In the genomic region with DNA sequence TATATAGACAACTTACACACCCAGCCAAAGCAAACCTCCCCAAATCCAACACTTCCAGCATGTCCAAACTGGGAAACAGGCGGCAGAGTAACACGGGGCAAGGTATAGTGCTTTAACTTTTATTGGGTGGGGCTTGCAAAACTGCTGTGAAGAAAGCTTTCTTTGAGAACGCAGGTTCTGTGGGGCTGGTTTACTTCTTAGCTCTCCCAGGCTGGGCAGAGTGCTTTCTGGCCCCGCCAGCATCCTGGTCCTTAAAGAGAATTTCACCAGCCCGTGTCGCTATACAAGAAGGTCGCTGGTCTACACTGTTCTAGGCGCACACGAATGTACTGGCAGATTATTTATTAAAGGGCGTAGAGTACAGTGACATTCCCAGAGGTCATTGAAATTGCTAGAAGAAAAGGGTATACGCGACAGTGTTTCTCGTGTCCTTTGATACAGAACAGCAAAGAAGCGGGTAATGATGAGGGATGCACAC, we compare ENCODE assay signal across 7 mouse cellular contexts.
A peak's percentile ranks its signal among the peaks of the same experiment; 100 is the strongest.
DNase-seq lines count a peak whose midpoint lies in the region; ATAC-seq lines count a peak whose summit lies in the region.

No protein-coding gene starts in this region.

- no peak for DNase-seq in liver, embryonic 11.5 days (ENCODE audit: low spot score)
- DNase-seq in liver: no peak
- DNase-seq in forebrain, embryonic 11.5 days (ENCODE audit: low spot score): no peak
- DNase-seq in limb, embryonic 11.5 days (ENCODE audit: low spot score): no peak
- DNase-seq in layer of hippocampus, adult 9-10 months (ENCODE audit: low spot score): no peak
- no peak for DNase-seq in thymus, adult 18-20 months

- H3K4me1 ChIP-seq in liver, embryonic 11.5 days (replicated peaks; ENCODE audit: control insufficient read depth, insufficient read depth, low read length): no peaks in the 10 kb centered on the region
- H3K4me1 ChIP-seq in forebrain, embryonic 11.5 days (replicated peaks; ENCODE audit: control insufficient read depth, insufficient read depth, low read length): peaks cover 8% of the 10 kb centered on the region; the same call in 1 of the 2 replicates
- H3K4me1 ChIP-seq in limb, embryonic 11.5 days (ENCODE audit: control insufficient read depth, insufficient read depth, low read length): no peaks in the 10 kb centered on the region
- H3K4me1 ChIP-seq in stomach, embryonic 14.5 days (ENCODE audit: control insufficient read depth, insufficient read depth, low read length): no peaks in the 10 kb centered on the region

- no peaks in the 10 kb centered on the region for H3K36me3 ChIP-seq in liver, embryonic 11.5 days (ENCODE audit: control insufficient read depth, insufficient read depth, low read length)
- no peaks in the 10 kb centered on the region for H3K36me3 ChIP-seq in forebrain, embryonic 11.5 days (ENCODE audit: control insufficient read depth, insufficient read depth, low read length)
- H3K36me3 ChIP-seq in limb, embryonic 11.5 days (ENCODE audit: control insufficient read depth, insufficient read depth, low read length): no peaks in the 10 kb centered on the region
- H3K36me3 ChIP-seq in stomach, embryonic 14.5 days (ENCODE audit: control insufficient read depth, insufficient read depth, low read length): no peaks in the 10 kb centered on the region

- ATAC-seq in liver, embryonic 11.5 days (replicated peaks; ENCODE audit: low FRiP score): peak; percentile 6; the same call in 1 of the 2 replicates
- ATAC-seq in forebrain, embryonic 11.5 days (replicated peaks; ENCODE audit: low FRiP score): no peak; the same call in 1 of the 2 replicates
- ATAC-seq in limb, embryonic 11.5 days (ENCODE audit: insufficient number of reproducible peaks, low FRiP score, low TSS enrichment, low read depth): peak; percentile 62
- ATAC-seq in stomach, embryonic 14.5 days (ENCODE audit: insufficient number of reproducible peaks, insufficient read depth, low FRiP score, low read depth): peak; percentile 42; the same call in 1 of the 2 replicates

- H3K4me3 ChIP-seq in liver, embryonic 11.5 days (ENCODE audit: low read depth, low read length): no peak overlapping the region
- H3K4me3 ChIP-seq in forebrain, embryonic 11.5 days (ENCODE audit: low read depth, low read length): peak overlapping the region; percentile 85
- H3K4me3 ChIP-seq in limb, embryonic 11.5 days (ENCODE audit: low read depth, low read length): 0 out of 2 replicates have a peak overlapping the region, but pooled peaks have one; percentile 3
- H3K4me3 ChIP-seq in stomach, embryonic 14.5 days (ENCODE audit: low read depth, low read length): 0 out of 2 replicates have a peak overlapping the region, but pooled peaks have one; percentile 11

- H3K4me2 ChIP-seq in liver, embryonic 11.5 days: peak overlapping the region; percentile 36; the same call in 1 of the 2 replicates
- H3K4me2 ChIP-seq in forebrain, embryonic 11.5 days (ENCODE audit: low read depth, low read length, severe bottlenecking): peak overlapping the region; percentile 75
- peak overlapping the region; percentile 35 for H3K4me2 ChIP-seq in limb, embryonic 11.5 days (ENCODE audit: low read depth, severe bottlenecking)
- H3K4me2 ChIP-seq in stomach, embryonic 14.5 days (replicated peaks; ENCODE audit: low read depth, low read length): no peak overlapping the region

- no peak overlapping the region for H3K9ac ChIP-seq in liver, embryonic 11.5 days (ENCODE audit: low read depth, low read length)
- peak overlapping the region; percentile 100 for H3K9ac ChIP-seq in forebrain, embryonic 11.5 days (ENCODE audit: low read length)
- H3K9ac ChIP-seq in limb, embryonic 11.5 days (ENCODE audit: low read length): no peak overlapping the region
- H3K9ac ChIP-seq in stomach, embryonic 14.5 days (replicated peaks; ENCODE audit: low read depth, low read length): no peak overlapping the region

- H3K27ac ChIP-seq in liver, embryonic 11.5 days (ENCODE audit: low read depth, low read length): no peak overlapping the region
- H3K27ac ChIP-seq in forebrain, embryonic 11.5 days (ENCODE audit: low read depth, low read length): peak overlapping the region; percentile 100
- no peak overlapping the region for H3K27ac ChIP-seq in limb, embryonic 11.5 days (replicated peaks; ENCODE audit: low read depth, low read length)
- no peak overlapping the region for H3K27ac ChIP-seq in stomach, embryonic 14.5 days (ENCODE audit: low read length)

- WGBS in liver, embryonic 11.5 days: 5% methylated on average over 14 of the region's 14 CpGs
- 2% methylated on average over 14 of the region's 14 CpGs for WGBS in forebrain, embryonic 11.5 days
- WGBS in limb, embryonic 11.5 days: 4% methylated on average over 14 of the region's 14 CpGs
- WGBS in stomach, embryonic 14.5 days: 4% methylated on average over 14 of the region's 14 CpGs

- peaks cover 91% of the 10 kb centered on the region for H3K27me3 ChIP-seq in liver, embryonic 11.5 days (replicated peaks; ENCODE audit: control insufficient read depth, insufficient read depth, low read length)
- peaks cover 8% of the 10 kb centered on the region; the same call in 1 of the 2 replicates for H3K27me3 ChIP-seq in forebrain, embryonic 11.5 days (ENCODE audit: control insufficient read depth, insufficient read depth, low read length)
- H3K27me3 ChIP-seq in limb, embryonic 11.5 days (ENCODE audit: control insufficient read depth, insufficient read depth, low read length): peaks cover 80% of the 10 kb centered on the region
- H3K27me3 ChIP-seq in stomach, embryonic 14.5 days (ENCODE audit: control insufficient read depth, insufficient read depth, low read length): peaks cover 66% of the 10 kb centered on the region

- no peaks in the 10 kb centered on the region for H3K9me3 ChIP-seq in liver, embryonic 11.5 days (ENCODE audit: control insufficient read depth, low read length)
- no peaks in the 10 kb centered on the region for H3K9me3 ChIP-seq in forebrain, embryonic 11.5 days (ENCODE audit: control insufficient read depth, low read length)
- no peaks in the 10 kb centered on the region for H3K9me3 ChIP-seq in limb, embryonic 11.5 days (ENCODE audit: control insufficient read depth, low read length)
- H3K9me3 ChIP-seq in stomach, embryonic 14.5 days (ENCODE audit: control insufficient read depth, low read depth, low read length): no peaks in the 10 kb centered on the region
